Mouse (Mus musculus) erythroblast, embryonic 14.5 days (primary cell): ENCODE results near the gene Capn12. TPM values are rescaled to one million over a fixed set of nuclear protein-coding genes. Genes with fewer than 3 reads are reported as not detected.

Experiments used
- H3K27me3 ChIP-seq: 2 replicates; pipeline ENCODE4 v1.6.1; 2012; ENCODE audit warnings: inconsistent platforms; ENCODE audit not compliant: control insufficient read depth
- H3K36me3 ChIP-seq: 2 replicates; pipeline ENCODE4 v1.6.1; 2012; ENCODE audit warnings: mild to moderate bottlenecking, inconsistent platforms; ENCODE audit not compliant: control insufficient read depth
- H3K4me1 ChIP-seq: 2 replicates; pipeline ENCODE4 v1.6.1; 2012; ENCODE audit warnings: inconsistent platforms; ENCODE audit not compliant: control insufficient read depth
- H3K4me3 ChIP-seq: replicated peaks from 2 replicates; pipeline ENCODE3; 2012; ENCODE audit warnings: moderate library complexity, mild to moderate bottlenecking, inconsistent platforms
- H3K9me3 ChIP-seq: 2 replicates; pipeline ENCODE4 v1.6.1; 2012; ENCODE audit warnings: low read length, inconsistent platforms, mixed read lengths; ENCODE audit not compliant: control insufficient read depth
- GATA1 ChIP-seq: IDR thresholded peaks from 2 replicates; pipeline ENCODE4 v1.6.1; 2012; ENCODE audit warnings: low read length, inconsistent platforms, mixed read lengths
- TAL1 ChIP-seq: IDR thresholded peaks from 3 replicates; pipeline ENCODE4 v1.6.1; 2012; ENCODE audit warnings: low read length, inconsistent platforms, mixed read lengths
- polyA plus RNA-seq: library from polyadenylated mRNA; stranded (reverse); fragments of >175 nt; gene quantifications from 2 replicates; pipeline ENCODE4 v1.2.3, GENCODE M21; 2012

Gene Capn12
- polyA plus RNA-seq, 1 experiment, result not detected

GRCm38 (mm10) chr7:28911632-28912031 lies 30.4 kb downstream of the Capn12 start:
- no peaks in the 10 kb centered on the region for H3K9me3 ChIP-seq
- H3K27me3 ChIP-seq, result no peaks in the 10 kb centered on the region
- H3K4me1 ChIP-seq, result no peaks in the 10 kb centered on the region
- no peak overlapping the region for H3K4me3 ChIP-seq
- TF ChIP-seq GATA1, result no peak
- TF ChIP-seq TAL1, result no peak
- H3K36me3 ChIP-seq, result peaks cover 100% of the 10 kb centered on the region

GRCm38 (mm10) chr7:28913171-28913570 lies 31.9 kb downstream of the Capn12 start:
- Histone ChIP-seq H3K36me3 (peaks cover 100% of the 10 kb centered on the region), H3K4me1 (peaks cover 2% of the 10 kb centered on the region; the same call in 1 of the 2 replicates), H3K9me3 (no peaks in the 10 kb centered on the region), H3K4me3 (no peak overlapping the region), H3K27me3 (no peaks in the 10 kb centered on the region)
- TF ChIP-seq TAL1, result no peak
- no peak for TF ChIP-seq GATA1

GRCm38 (mm10) chr7:28916491-28916890 lies 35.3 kb downstream of the Capn12 start:
- Histone ChIP-seq H3K4me3 (no peak overlapping the region), H3K27me3 (no peaks in the 10 kb centered on the region), H3K4me1 (peaks cover 21% of the 10 kb centered on the region), H3K9me3 (no peaks in the 10 kb centered on the region), H3K36me3 (peaks cover 100% of the 10 kb centered on the region)
- TF ChIP-seq GATA1 (no peak), TAL1 (no peak)

GRCm38 (mm10) chr7:28917503-28918426 lies 36.5 kb downstream of the Capn12 start:
- Histone ChIP-seq H3K4me1 (peaks cover 32% of the 10 kb centered on the region), H3K27me3 (no peaks in the 10 kb centered on the region), H3K4me3 (no peak overlapping the region), H3K36me3 (peaks cover 100% of the 10 kb centered on the region), H3K9me3 (no peaks in the 10 kb centered on the region)
- TF ChIP-seq GATA1 (no peak), TAL1 (no peak)

- Histone ChIP-seq H3K36me3 (peaks cover 99% of the 10 kb centered on the region), H3K27me3 (no peaks in the 10 kb centered on the region), H3K9me3 (no peaks in the 10 kb centered on the region), H3K4me1 (peaks cover 37% of the 10 kb centered on the region), H3K4me3 (no peak overlapping the region)
- no peak for TF ChIP-seq TAL1
- no peak for TF ChIP-seq GATA1
Observed at GRCm38 (mm10) chr7:28918540-28918939, 37.3 kb downstream of the Capn12 start.

GRCm38 (mm10) chr7:28919815-28920214 lies 38.6 kb downstream of the Capn12 start:
- no peaks in the 10 kb centered on the region for H3K9me3 ChIP-seq
- H3K36me3 ChIP-seq, result peaks cover 99% of the 10 kb centered on the region
- peaks cover 47% of the 10 kb centered on the region for H3K4me1 ChIP-seq
- H3K4me3 ChIP-seq, result no peak overlapping the region
- H3K27me3 ChIP-seq, result no peaks in the 10 kb centered on the region
- TF ChIP-seq GATA1 (no peak), TAL1 (no peak)

- Histone ChIP-seq H3K4me1 (peaks cover 59% of the 10 kb centered on the region), H3K4me3 (no peak overlapping the region), H3K27me3 (no peaks in the 10 kb centered on the region), H3K9me3 (no peaks in the 10 kb centered on the region), H3K36me3 (peaks cover 98% of the 10 kb centered on the region)
- TF ChIP-seq GATA1, result no peak
- TF ChIP-seq TAL1, result no peak
Observed at GRCm38 (mm10) chr7:28921178-28921577, 40.0 kb downstream of the Capn12 start.

- H3K4me1 ChIP-seq, result peaks cover 61% of the 10 kb centered on the region
- peaks cover 97% of the 10 kb centered on the region for H3K36me3 ChIP-seq
- TF ChIP-seq TAL1 (no peak), GATA1 (no peak)
- H3K27me3 ChIP-seq, result no peaks in the 10 kb centered on the region
- H3K4me3 ChIP-seq, result no peak overlapping the region
- H3K9me3 ChIP-seq, result no peaks in the 10 kb centered on the region
Observed at GRCm38 (mm10) chr7:28921722-28922465, 40.7 kb downstream of the Capn12 start.

- no peak overlapping the region for H3K4me3 ChIP-seq
- no peaks in the 10 kb centered on the region for H3K9me3 ChIP-seq
- H3K27me3 ChIP-seq, result no peaks in the 10 kb centered on the region
- no peak for TF ChIP-seq GATA1
- no peak for TF ChIP-seq TAL1
- H3K4me1 ChIP-seq, result peaks cover 60% of the 10 kb centered on the region
- peaks cover 94% of the 10 kb centered on the region for H3K36me3 ChIP-seq
Observed at GRCm38 (mm10) chr7:28922606-28923005, 41.4 kb downstream of the Capn12 start.
